Mouse (Mus musculus): ENCODE data around the gene Gm6337. TPM values are rescaled to one million over a fixed set of nuclear protein-coding genes. Genes with fewer than 3 reads are reported as not detected.
"Not testable (repeated sequence)": the region's sequence is repeated elsewhere in the genome, so short reads cannot be mapped to it uniquely, and the experiment has no call there.

Gm6337 gene
- polyA plus RNA-seq (2015; fragmentation: Nextera tagmentation; extraction: Ambion mirVana): not detected in 2 replicates

GRCm38 (mm10) chr14:6058167-6058566, at the start of gene Gm6337:
Gene Gm6337 (minus strand): TSS chr14:6058267.
- H3K9me3 ChIP-seq (ENCODE audit: control insufficient read depth, low read length); H3K36me3 ChIP-seq (ENCODE audit: control insufficient read depth, insufficient read depth, low read length); H3K9ac ChIP-seq (ENCODE audit: low read length); H3K27me3 ChIP-seq (ENCODE audit: control insufficient read depth, insufficient read depth, low read length); H3K4me3 ChIP-seq (ENCODE audit: low read depth, low read length); DNase-seq (ENCODE audit: low spot score); H3K27ac ChIP-seq (replicated peaks); ATAC-seq (ENCODE audit: low FRiP score, low TSS enrichment); H3K4me2 ChIP-seq (replicated peaks; ENCODE audit: low read depth); H3K4me1 ChIP-seq (replicated peaks; ENCODE audit: control insufficient read depth, insufficient read depth): not testable (repeated sequence)
- WGBS: 83% methylated on average over 2 of the region's 4 CpGs

- H3K9me3 ChIP-seq (ENCODE audit: control insufficient read depth, low read length); H3K36me3 ChIP-seq (ENCODE audit: control insufficient read depth, insufficient read depth, low read length); DNase-seq (ENCODE audit: low spot score); H3K9ac ChIP-seq (ENCODE audit: low read length); H3K27ac ChIP-seq (replicated peaks); H3K27me3 ChIP-seq (ENCODE audit: control insufficient read depth, insufficient read depth, low read length); ATAC-seq (ENCODE audit: low FRiP score, low TSS enrichment); H3K4me1 ChIP-seq (replicated peaks; ENCODE audit: control insufficient read depth, insufficient read depth): not testable (repeated sequence)
- H3K4me2 ChIP-seq (replicated peaks; ENCODE audit: low read depth): peak overlapping the region; percentile 43; the same call in 1 of the 2 replicates
- peak overlapping the region; percentile 30; the same call in 1 of the 2 replicates for H3K4me3 ChIP-seq (ENCODE audit: low read depth, low read length)
- 11% methylated on average over 8 of the region's 9 CpGs for WGBS
- peak; percentile 40 for TF ChIP-seq CTCF (IDR thresholded peaks at IDR 0.05; ENCODE audit: low read depth)
Observed at GRCm38 (mm10) chr14:6107500-6107899, 49.4 kb upstream of the Gm6337 start.

GRCm38 (mm10) chr14:6093842-6094241, 35.8 kb upstream of the Gm6337 start, which contains the start of gene Gm8206:
Gene Gm8206 (minus strand): TSS chr14:6093942.
- not testable (repeated sequence) for H3K9me3 ChIP-seq (ENCODE audit: control insufficient read depth, low read length); H3K27me3 ChIP-seq (ENCODE audit: control insufficient read depth, insufficient read depth, low read length); H3K36me3 ChIP-seq (ENCODE audit: control insufficient read depth, insufficient read depth, low read length); H3K9ac ChIP-seq (ENCODE audit: low read length); DNase-seq (ENCODE audit: low spot score); H3K27ac ChIP-seq (replicated peaks); H3K4me1 ChIP-seq (replicated peaks; ENCODE audit: control insufficient read depth, insufficient read depth); H3K4me2 ChIP-seq (replicated peaks; ENCODE audit: low read depth); ATAC-seq (ENCODE audit: low FRiP score, low TSS enrichment); H3K4me3 ChIP-seq (ENCODE audit: low read depth, low read length)
- WGBS: 96% methylated on average over 2 of the region's 3 CpGs

Other genes with a start within 250 kb of the Gm6337 start
- not detected in 2 replicates for gene Gm3424, start 227.9 kb downstream of the Gm6337 start, polyA plus RNA-seq (2015; fragmentation: Nextera tagmentation; extraction: Ambion mirVana)
- 0.11 and 0.25 TPM in 2 replicates for gene Gm8237, start 177.9 kb downstream of the Gm6337 start, polyA plus RNA-seq (2015; fragmentation: Nextera tagmentation; extraction: Ambion mirVana)
- 0.33 and 0.44 TPM in 2 replicates for gene Gm3248, start 96.5 kb downstream of the Gm6337 start, polyA plus RNA-seq (2015; fragmentation: Nextera tagmentation; extraction: Ambion mirVana)
- gene Gm3453, start 79.1 kb downstream of the Gm6337 start, polyA plus RNA-seq (2015; fragmentation: Nextera tagmentation; extraction: Ambion mirVana): not detected in 2 replicates
- gene Gm8206, start 35.7 kb upstream of the Gm6337 start, polyA plus RNA-seq (2015; fragmentation: Nextera tagmentation; extraction: Ambion mirVana): 0.80 and 0.86 TPM in 2 replicates
- 0.68 and 0.85 TPM in 2 replicates for gene Gm3468, start 50.4 kb upstream of the Gm6337 start, polyA plus RNA-seq (2015; fragmentation: Nextera tagmentation; extraction: Ambion mirVana)
- gene Gm3476, start 67.5 kb upstream of the Gm6337 start, polyA plus RNA-seq (2015; fragmentation: Nextera tagmentation; extraction: Ambion mirVana): not detected in 2 replicates
- not detected in 2 replicates for gene Gm21560, start 161.0 kb upstream of the Gm6337 start, polyA plus RNA-seq (2015; fragmentation: Nextera tagmentation; extraction: Ambion mirVana)
- 0.28 and 0.54 TPM in 2 replicates for gene Gm3411, start 229.0 kb upstream of the Gm6337 start, polyA plus RNA-seq (2015; fragmentation: Nextera tagmentation; extraction: Ambion mirVana)
- not detected in 2 replicates for gene Gm21103, start 246.6 kb upstream of the Gm6337 start, polyA plus RNA-seq (2015; fragmentation: Nextera tagmentation; extraction: Ambion mirVana)